Mouse (Mus musculus): ENCODE data around the gene Tspan12.
"Not testable (repeated sequence)": the region's sequence is repeated elsewhere in the genome, so short reads cannot be mapped to it uniquely, and the experiment has no call there.

GRCm38 (mm10) chr6:21887971-21888370 lies 35.7 kb upstream of the Tspan12 start:
- TF ChIP-seq EP300, CTCF (IDR thresholded peaks at IDR 0.05; ENCODE audit: low read depth): not testable (repeated sequence)
